Mouse (Mus musculus) intestine, embryonic 15.5 days (tissue): ENCODE data around the gene Unc5b. TPM values are rescaled to one million over a fixed set of nuclear protein-coding genes. Genes with fewer than 3 reads are reported as not detected.
"Not testable (repeated sequence)": the region's sequence is repeated elsewhere in the genome, so short reads cannot be mapped to it uniquely, and the experiment has no call there.

Source experiments
- ATAC-seq: fragments of 200-750 bp; cut with Nextera tagmentation; 2 replicates; pipeline ENCODE4 v1.8.0; 2017; ENCODE audit warnings: moderate TSS enrichment, moderate library complexity
- H3K27ac ChIP-seq: fragments of 300-500 bp; sonication (generic); 2 replicates; pipeline ENCODE4 v1.5.1; 2015; ENCODE audit warnings: mild to moderate bottlenecking, inconsistent platforms
- H3K27me3 ChIP-seq: fragments of 300-500 bp; sonication (generic); replicated peaks from 2 replicates; pipeline ENCODE4 v1.6.1; 2015; ENCODE audit warnings: inconsistent platforms
- H3K36me3 ChIP-seq: fragments of 300-500 bp; sonication (generic); 2 replicates; pipeline ENCODE4 v1.6.1; 2015; ENCODE audit warnings: inconsistent platforms
- H3K4me1 ChIP-seq: fragments of 300-500 bp; sonication (generic); replicated peaks from 2 replicates; pipeline ENCODE4 v1.6.1; 2015; ENCODE audit warnings: inconsistent platforms
- H3K4me2 ChIP-seq: fragments of 300-500 bp; sonication (generic); replicated peaks from 2 replicates; pipeline ENCODE4 v1.6.1; 2015; ENCODE audit warnings: mild to moderate bottlenecking, inconsistent platforms
- H3K4me3 ChIP-seq: fragments of 300-500 bp; sonication (generic); replicated peaks from 2 replicates; pipeline ENCODE4 v1.5.1; 2015; ENCODE audit warnings: inconsistent platforms
- H3K9ac ChIP-seq: fragments of 300-500 bp; sonication (generic); 2 replicates; pipeline ENCODE4 v1.6.1; 2015; ENCODE audit warnings: inconsistent platforms
- H3K9me3 ChIP-seq: fragments of 300-500 bp; sonication (generic); 2 replicates; pipeline ENCODE4 v1.6.1; 2016; ENCODE audit warnings: inconsistent platforms
- WGBS: fragments of 180-500 bp; shearing (Covaris S2); methylation state at CpG from one replicate; pipeline ENCODE4 v1.1.7; 2015; 5-methylcytosine and 5-hydroxymethylcytosine counted together
- polyA plus RNA-seq: library from polyadenylated mRNA; unstranded; fragments of >200 nt; fragmentation: Nextera tagmentation; extraction: Ambion mirVana; gene quantifications from 2 replicates; pipeline ENCODE4 v1.2.1, GENCODE M21; 2015

Unc5b gene
- polyA plus RNA-seq, 1 experiment from 2014 or later = 4.6 TPM

DNA sequence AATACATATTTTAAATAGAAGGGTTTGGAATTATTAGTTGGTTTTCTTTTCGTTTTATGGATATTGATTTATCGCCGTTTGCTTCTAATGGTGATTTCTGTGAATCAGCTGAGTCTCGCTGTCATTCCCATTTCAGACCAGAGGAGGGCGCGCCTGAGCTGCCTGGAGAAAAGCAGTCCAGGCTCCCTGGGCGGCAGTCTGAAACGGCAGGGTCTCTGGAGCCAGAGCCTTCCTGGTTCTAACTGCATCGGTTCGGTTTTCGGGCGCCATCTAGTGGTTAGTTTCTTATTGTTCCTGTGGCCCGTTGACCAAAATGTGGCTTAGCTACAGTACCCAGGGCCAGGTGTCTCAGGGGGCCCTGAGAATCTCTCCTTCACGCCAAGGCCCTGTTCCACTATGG, 71.0 kb downstream of the Unc5b start:
- Histone ChIP-seq H3K4me1 (no peaks in the 10 kb centered on the region; the same call in 1 of the 2 replicates), H3K27ac (no peak overlapping the region), H3K9ac (no peak overlapping the region), H3K27me3 (no peaks in the 10 kb centered on the region), H3K4me3 (no peak overlapping the region), H3K4me2 (no peak overlapping the region), H3K36me3 (no peaks in the 10 kb centered on the region), H3K9me3 (no peaks in the 10 kb centered on the region)
- WGBS = 8% methylated on average over 14 of the region's 14 CpGs
- peak; percentile 80 for ATAC-seq

DNA sequence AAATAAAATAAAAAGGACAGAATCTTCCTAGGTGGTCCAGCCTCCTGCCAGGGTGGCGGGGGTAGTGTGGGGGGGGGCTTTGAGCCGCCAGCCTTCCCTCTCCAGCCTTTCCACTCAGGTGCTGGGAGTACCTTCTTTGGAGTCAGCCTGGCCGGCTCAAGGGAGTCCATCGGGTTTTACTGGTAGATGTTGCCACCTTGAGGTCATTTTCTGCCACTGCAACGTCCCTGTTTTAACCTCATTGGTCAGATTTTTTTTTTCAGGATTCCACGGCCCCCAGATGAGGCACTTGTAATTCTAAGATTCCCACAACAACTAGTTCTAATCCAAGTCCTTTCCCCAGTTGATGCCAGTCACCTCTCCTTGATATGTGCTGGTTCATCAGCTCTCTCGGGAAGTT, 74.4 kb downstream of the Unc5b start:
- ATAC-seq = no peak
- WGBS = 6% methylated on average over 7 of the region's 7 CpGs
- Histone ChIP-seq H3K4me2 (no peak overlapping the region), H3K27ac (no peak overlapping the region), H3K27me3 (no peaks in the 10 kb centered on the region), H3K9me3 (no peaks in the 10 kb centered on the region), H3K4me1 (peaks cover 5% of the 10 kb centered on the region), H3K36me3 (no peaks in the 10 kb centered on the region), H3K9ac (no peak overlapping the region), H3K4me3 (no peak overlapping the region)

DNA sequence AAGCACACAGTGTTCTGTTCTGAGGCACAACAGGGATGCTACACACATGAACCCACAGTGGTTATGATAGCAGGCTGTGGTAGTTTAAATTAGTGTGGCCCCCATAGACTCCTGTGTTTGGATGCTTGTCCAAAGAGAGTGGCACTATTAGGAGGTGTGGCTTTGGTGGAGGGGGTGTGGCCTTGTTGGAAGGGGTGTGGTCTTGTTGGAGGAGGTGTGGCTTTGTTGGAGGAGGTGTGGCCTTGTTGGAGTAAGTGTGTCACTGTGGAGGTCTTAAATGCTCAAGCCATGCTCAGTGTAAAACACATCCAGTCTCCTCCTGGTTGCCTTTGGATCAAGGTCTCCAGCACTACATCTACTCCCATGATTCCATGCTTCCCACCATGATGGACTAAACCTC, 75.2 kb downstream of the Unc5b start:
- H3K9ac ChIP-seq = no peak overlapping the region
- H3K4me3 ChIP-seq = no peak overlapping the region
- no peak for ATAC-seq
- H3K9me3 ChIP-seq = no peaks in the 10 kb centered on the region
- H3K27ac ChIP-seq = no peak overlapping the region
- peaks cover 9% of the 10 kb centered on the region for H3K4me1 ChIP-seq
- H3K36me3 ChIP-seq = no peaks in the 10 kb centered on the region
- H3K4me2 ChIP-seq = no peak overlapping the region
- H3K27me3 ChIP-seq = no peaks in the 10 kb centered on the region

DNA sequence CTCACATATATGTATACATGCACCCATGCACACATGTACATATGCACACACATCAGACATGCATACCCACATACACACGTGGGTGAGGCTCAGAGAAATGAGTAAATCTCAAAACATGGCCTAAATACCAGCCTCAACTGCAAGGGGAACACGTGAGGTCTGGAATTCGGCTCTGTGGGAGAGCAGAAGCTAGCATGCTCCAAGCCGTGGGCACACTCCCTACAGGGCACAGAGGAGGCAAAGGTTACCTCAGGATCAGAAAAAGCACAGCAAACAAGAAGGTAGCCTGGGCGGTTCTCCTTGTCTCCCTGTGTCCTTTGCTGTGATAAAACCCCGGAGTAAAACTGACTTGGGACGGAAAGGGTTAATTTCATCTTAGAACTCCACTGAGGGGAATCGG, 77.4 kb downstream of the Unc5b start:
- H3K36me3 ChIP-seq = no peaks in the 10 kb centered on the region
- no peaks in the 10 kb centered on the region for H3K27me3 ChIP-seq
- no peak overlapping the region for H3K4me2 ChIP-seq
- H3K4me1 ChIP-seq = peaks cover 9% of the 10 kb centered on the region
- no peak overlapping the region for H3K27ac ChIP-seq
- 77% methylated on average over 8 of the region's 8 CpGs for WGBS
- no peak for ATAC-seq
- H3K4me3 ChIP-seq = no peak overlapping the region
- H3K9me3 ChIP-seq = no peaks in the 10 kb centered on the region
- H3K9ac ChIP-seq = no peak overlapping the region

DNA sequence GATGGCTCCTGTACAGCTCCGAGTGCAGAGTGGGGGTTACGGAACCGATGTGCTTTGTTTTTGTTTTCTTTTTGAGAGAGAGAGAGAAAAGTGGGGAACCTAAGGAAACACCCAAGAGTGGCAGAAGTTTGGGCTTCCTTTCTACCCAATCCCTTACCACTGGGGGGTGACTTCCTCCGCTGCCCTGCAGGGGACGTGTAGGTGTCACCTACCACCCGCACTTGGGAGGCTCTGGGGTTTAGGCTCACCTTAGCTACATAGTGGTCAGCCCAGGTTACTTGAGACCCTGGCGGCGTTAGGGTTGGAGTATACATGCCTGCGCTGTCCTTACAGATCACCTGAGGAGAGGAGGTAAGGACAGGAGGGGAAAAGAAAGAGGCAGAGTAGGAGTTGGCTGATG, 78.1 kb downstream of the Unc5b start:
- Histone ChIP-seq H3K36me3 (no peaks in the 10 kb centered on the region), H3K9ac (peak overlapping the region; percentile 14; the same call in 1 of the 2 replicates), H3K9me3 (no peaks in the 10 kb centered on the region), H3K27me3 (no peaks in the 10 kb centered on the region), H3K27ac (peak overlapping the region; percentile 39; the same call in 1 of the 2 replicates), H3K4me1 (peaks cover 9% of the 10 kb centered on the region), H3K4me3 (no peak overlapping the region), H3K4me2 (no peak overlapping the region)
- ATAC-seq = no peak
- WGBS = 71% methylated on average over 9 of the region's 9 CpGs

DNA sequence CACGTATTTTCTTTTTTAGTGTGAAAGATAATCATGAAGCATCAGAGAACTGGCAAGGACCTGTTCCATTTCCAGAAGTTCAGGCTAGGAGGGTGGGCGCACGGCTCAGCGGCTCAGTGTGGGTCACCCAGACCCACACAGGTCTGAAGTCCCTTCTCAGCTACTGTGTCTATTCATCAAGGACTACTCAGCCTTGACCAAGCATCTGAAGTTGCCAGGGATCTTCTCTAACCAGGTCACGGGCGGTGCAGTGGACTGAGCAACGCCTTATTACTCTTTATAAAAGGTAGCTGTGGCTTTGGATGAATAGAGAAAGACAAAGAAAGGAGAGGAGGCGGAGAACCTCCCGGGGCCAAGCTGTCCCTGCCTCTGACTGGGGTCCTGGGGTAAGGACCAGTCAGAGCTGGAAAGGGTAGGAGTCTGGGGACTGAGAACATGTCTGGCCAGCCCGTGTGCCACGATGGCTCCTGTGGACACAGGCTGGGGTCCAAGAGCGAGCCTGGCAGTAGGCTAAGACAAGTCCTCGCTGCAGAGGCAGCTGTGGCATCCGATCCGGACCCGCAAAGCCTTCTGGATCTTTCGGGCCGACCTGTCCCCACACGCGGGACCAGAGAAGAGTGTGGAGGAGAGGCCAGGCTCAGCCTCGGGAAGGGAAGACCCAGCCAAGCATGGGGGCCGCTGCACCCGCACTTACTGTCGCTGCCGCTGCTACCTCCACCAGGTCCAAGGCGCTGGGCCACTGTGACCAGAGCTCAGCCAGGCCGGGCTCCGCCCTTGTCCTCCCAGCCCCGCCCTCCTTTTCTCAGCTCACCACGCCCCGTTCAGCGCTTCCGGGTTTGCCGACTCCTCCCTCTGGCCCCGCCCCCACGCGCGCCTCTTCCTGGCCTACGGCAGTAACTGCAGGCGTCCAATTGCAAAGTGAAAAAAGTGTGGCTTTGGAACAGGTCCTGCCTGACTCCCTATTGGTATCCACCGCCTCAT, 79.1 kb downstream of the Unc5b start, which contains the start of gene Slc29a3:
Gene Slc29a3, minus strand, starts transcription at position 755 of the 981 bp plus-strand sequence.
- WGBS = 9% methylated on average over 41 of the region's 41 CpGs

DNA sequence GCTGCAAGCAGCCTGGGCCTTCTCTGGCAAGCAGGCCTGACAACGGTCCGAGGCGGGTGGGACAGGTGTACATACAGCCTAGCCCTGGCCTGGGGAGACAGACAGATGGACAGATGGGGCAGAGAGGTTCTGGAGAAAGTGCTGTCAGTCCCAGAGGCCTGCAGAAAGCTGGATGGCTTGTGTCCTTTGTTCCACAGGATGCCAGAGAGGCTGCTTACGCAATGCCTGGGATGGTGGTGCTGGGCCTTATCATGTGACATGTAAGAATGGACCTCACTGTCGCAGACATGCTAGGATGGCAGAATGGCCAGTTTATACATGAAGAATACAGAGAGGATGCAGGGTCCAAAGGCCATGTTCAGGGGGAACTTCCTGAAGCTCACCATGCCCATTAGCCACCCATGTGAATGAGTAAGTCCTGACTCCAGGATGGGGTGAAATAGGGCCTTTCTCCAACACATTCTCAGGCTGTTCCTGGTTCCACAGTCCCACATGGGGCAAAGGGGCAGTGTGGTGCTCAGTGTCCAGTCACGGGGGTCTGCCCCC, 83.6 kb downstream of the Unc5b start:
- ATAC-seq = no peak
- Histone ChIP-seq H3K4me1 (peaks cover 5% of the 10 kb centered on the region), H3K9me3 (no peaks in the 10 kb centered on the region), H3K27ac (no peak overlapping the region), H3K4me2 (no peak overlapping the region), H3K9ac (no peak overlapping the region), H3K4me3 (no peak overlapping the region), H3K36me3 (0 out of 2 replicates have a peak, but pooled peaks cover 3% of the 10 kb centered on the region), H3K27me3 (no peaks in the 10 kb centered on the region)
- WGBS = 77% methylated on average over 6 of the region's 6 CpGs

More for the DNA sequence above, 79.1 kb downstream of the Unc5b start, which contains the start of gene Slc29a3:
- H3K4me2 ChIP-seq = peak within 1 kb of the TSS; percentile 87
- H3K9ac ChIP-seq = peak within 1 kb of the TSS; percentile 73
- H3K4me3 ChIP-seq = peak within 1 kb of the TSS; percentile 58
- peaks cover 9% of the 10 kb centered on the region for H3K4me1 ChIP-seq
- no peaks in the 10 kb centered on the region for H3K27me3 ChIP-seq
- no peaks in the 10 kb centered on the region for H3K36me3 ChIP-seq
- peak; percentile 99 for ATAC-seq
- peak within 1 kb of the TSS; percentile 59 for H3K27ac ChIP-seq
- H3K9me3 ChIP-seq = no peaks in the 10 kb centered on the region

DNA sequence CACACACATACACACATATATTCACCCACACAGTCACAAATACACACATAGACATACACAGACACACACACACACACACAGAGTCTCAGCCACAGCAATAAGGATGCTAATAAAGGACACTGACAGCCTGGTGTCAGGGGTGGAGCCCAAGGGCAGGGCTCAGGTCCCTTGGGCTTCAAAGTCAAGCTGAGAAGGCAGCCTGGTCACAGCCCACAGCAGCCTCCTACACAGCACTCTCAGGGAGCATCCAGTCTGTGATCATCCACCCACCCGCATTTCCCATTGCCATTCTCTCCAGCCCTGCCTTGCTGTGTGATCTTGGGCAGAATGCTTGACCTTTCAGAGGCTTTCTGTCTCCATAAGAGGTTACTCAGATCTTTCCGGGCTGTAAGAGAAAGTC, 84.9 kb downstream of the Unc5b start:
- Histone ChIP-seq H3K4me1 (peaks cover 3% of the 10 kb centered on the region; the same call in 1 of the 2 replicates), H3K4me3 (no peak overlapping the region), H3K27ac (no peak overlapping the region), H3K9ac (no peak overlapping the region), H3K27me3 (no peaks in the 10 kb centered on the region), H3K9me3 (no peaks in the 10 kb centered on the region), H3K4me2 (no peak overlapping the region), H3K36me3 (0 out of 2 replicates have a peak, but pooled peaks cover 3% of the 10 kb centered on the region)
- ATAC-seq = no peak
- 80% methylated on average over 2 of the region's 2 CpGs for WGBS

DNA sequence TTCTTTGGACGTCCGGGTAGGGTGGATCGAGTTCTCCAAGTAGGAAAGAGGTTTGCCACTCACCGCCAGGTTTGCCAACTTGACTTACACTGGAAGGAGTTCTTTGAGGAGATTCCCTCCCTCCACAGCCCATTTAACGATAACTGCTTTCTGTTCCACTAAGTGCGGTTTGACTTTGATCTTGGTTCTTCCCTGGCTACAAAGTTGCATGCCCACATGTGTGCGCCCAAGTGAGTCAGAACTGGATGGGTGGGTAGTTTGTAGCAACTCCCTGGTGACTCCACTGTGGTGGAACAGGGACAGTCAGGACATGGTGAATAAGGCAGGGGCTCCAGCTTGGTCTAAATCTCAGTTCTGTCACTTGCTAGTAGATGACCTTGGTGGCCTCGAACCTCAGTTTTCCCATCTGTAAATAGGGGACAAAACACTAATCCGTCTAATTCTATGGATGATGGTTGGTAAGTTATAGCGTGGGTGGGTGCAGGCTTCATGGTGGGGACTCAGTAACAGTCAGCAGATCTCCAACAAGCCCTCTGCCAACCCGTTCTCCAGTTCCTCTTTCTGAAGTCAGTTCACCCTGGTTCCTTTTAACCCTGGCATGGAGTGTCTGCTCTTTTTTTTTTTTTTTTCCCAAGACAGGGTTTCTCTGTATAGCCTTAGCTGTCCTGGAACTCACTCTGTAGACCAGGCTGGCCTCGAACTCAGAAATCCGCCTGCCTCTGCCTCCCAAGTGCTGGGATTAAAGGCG, 86.7 kb downstream of the Unc5b start:
- no peak overlapping the region for H3K4me3 ChIP-seq
- no peak overlapping the region for H3K9ac ChIP-seq
- 0 out of 2 replicates have a peak, but pooled peaks cover 3% of the 10 kb centered on the region for H3K36me3 ChIP-seq
- no peaks in the 10 kb centered on the region for H3K27me3 ChIP-seq
- H3K27ac ChIP-seq = no peak overlapping the region
- WGBS = 88% methylated on average over 14 of the region's 14 CpGs
- no peaks in the 10 kb centered on the region for H3K4me1 ChIP-seq
- H3K9me3 ChIP-seq = no peaks in the 10 kb centered on the region
- H3K4me2 ChIP-seq = no peak overlapping the region
- ATAC-seq = no peak

DNA sequence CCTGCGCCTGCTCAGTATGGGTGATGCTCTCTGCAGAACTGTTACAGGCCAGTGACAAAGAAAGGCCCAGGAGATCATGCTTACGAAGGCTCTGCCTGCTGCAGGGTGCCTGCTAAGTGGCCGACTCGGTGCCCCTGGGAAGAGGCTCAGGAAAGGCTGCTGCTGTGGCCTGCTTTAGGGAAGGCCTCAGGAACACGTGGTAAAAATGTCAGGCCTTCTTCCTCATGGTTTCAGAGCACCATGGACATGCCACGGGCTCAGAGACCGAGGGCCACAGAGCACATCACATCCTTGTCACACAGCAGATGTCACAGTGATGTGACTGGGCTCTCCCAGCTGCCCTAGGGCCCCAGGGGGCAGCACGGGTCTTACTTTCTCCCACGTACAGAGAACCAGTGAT, 87.7 kb downstream of the Unc5b start:
- Histone ChIP-seq H3K36me3 (0 out of 2 replicates have a peak, but pooled peaks cover 3% of the 10 kb centered on the region), H3K9ac (no peak overlapping the region), H3K4me2 (no peak overlapping the region), H3K4me3 (no peak overlapping the region), H3K27ac (no peak overlapping the region), H3K4me1 (0 out of 2 replicates have a peak, but pooled peaks cover 2% of the 10 kb centered on the region), H3K9me3 (no peaks in the 10 kb centered on the region), H3K27me3 (no peaks in the 10 kb centered on the region)
- ATAC-seq = no peak
- 75% methylated on average over 9 of the region's 9 CpGs for WGBS

DNA sequence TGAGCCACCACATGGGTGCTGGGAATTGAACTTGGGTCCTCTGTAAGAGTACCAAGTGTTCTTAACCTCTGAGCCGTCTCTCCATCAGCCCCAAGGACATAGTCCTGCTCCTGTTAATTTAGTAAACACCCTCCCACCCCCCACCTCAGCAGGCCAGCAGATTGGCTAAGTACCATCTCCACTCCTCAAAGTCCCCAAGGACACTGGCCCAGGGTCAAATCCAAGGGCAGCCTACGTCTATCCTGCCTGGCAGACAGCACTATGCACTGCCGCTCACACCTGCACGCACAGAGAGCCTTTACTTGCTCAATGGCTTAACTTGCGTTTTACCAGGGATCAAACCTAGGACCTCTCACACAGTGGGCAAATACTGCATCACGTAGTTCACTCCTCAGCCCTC, 88.4 kb downstream of the Unc5b start:
- H3K4me3 ChIP-seq = no peak overlapping the region
- no peaks in the 10 kb centered on the region for H3K9me3 ChIP-seq
- no peak overlapping the region for H3K27ac ChIP-seq
- no peak overlapping the region for H3K4me2 ChIP-seq
- no peaks in the 10 kb centered on the region for H3K27me3 ChIP-seq
- H3K36me3 ChIP-seq = 0 out of 2 replicates have a peak, but pooled peaks cover 3% of the 10 kb centered on the region
- H3K4me1 ChIP-seq = 0 out of 2 replicates have a peak, but pooled peaks cover 3% of the 10 kb centered on the region
- WGBS = 80% methylated on average over 6 of the region's 6 CpGs
- ATAC-seq = no peak
- no peak overlapping the region for H3K9ac ChIP-seq

DNA sequence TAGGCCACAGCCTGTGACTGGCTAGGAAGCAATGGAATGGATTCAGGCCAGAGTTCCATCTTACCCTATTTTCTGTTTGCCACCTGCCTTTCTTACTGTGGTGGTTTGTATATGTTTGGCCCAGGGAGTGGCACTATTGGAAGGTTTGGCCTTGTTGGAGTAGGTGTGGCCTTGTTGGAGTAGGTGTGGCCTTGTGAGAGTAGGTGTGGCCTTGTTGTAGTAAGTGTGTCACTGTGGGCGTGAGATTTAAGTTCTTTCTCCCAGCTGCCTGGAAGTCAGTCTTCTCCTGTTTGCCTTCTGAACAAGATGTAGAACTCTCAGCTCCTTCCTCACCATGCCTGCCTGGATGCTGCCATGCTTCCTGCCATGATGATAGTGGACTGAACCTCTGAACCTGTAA, 89.1 kb downstream of the Unc5b start:
- not testable (repeated sequence) for H3K4me2 ChIP-seq, ATAC-seq, H3K27ac ChIP-seq, H3K36me3 ChIP-seq, H3K9ac ChIP-seq, H3K9me3 ChIP-seq, H3K4me3 ChIP-seq, H3K27me3 ChIP-seq, H3K4me1 ChIP-seq
- WGBS = 93% methylated on average over 1 of the region's 1 CpGs
